Mouse (Mus musculus): ENCODE measurements around the gene Dagla. TPM values are rescaled to one million over a fixed set of nuclear protein-coding genes. Genes with fewer than 3 reads are reported as not detected.

The Dagla gene
- 7.8 and 8.9 TPM in 2 replicates for polyA plus RNA-seq (2014; fragmentation: Nextera tagmentation; extraction: Ambion mirVana)

GRCm38 (mm10) chr19:10304810-10305544, at the start of gene Dagla:
Gene Dagla, minus strand, starts transcription at chr19:10304877.
- no peaks in the 10 kb centered on the region for H3K27me3 ChIP-seq (ENCODE audit: control insufficient read depth, insufficient read depth, low read length)

GRCm38 (mm10) chr19:10352218-10352617, 47.5 kb upstream of the Dagla start:
- H3K9ac ChIP-seq (replicated peaks; ENCODE audit: low read depth, low read length): no peak overlapping the region
- no peaks in the 10 kb centered on the region for H3K4me1 ChIP-seq (ENCODE audit: control insufficient read depth, insufficient read depth, low read length)
- no peak overlapping the region for H3K27ac ChIP-seq (ENCODE audit: low read depth, low read length)
- no peaks in the 10 kb centered on the region for H3K9me3 ChIP-seq (ENCODE audit: control insufficient read depth, low read length)
- WGBS: 91% methylated on average over 7 of the region's 7 CpGs
- no peak for ATAC-seq (ENCODE audit: low read depth)
- no peak overlapping the region for H3K4me3 ChIP-seq (ENCODE audit: low read depth, low read length)
- H3K27me3 ChIP-seq (ENCODE audit: control insufficient read depth, insufficient read depth, low read length): no peaks in the 10 kb centered on the region
- H3K4me2 ChIP-seq (ENCODE audit: low read depth, low read length): no peak overlapping the region
- H3K36me3 ChIP-seq (ENCODE audit: control insufficient read depth, insufficient read depth, low read length): no peaks in the 10 kb centered on the region

More at GRCm38 (mm10) chr19:10304810-10305544, at the start of gene Dagla:
- H3K4me1 ChIP-seq (ENCODE audit: control insufficient read depth, insufficient read depth, low read length): peaks cover 7% of the 10 kb centered on the region; the same call in 1 of the 2 replicates
- H3K4me3 ChIP-seq (ENCODE audit: low read depth, low read length): peak within 1 kb of the TSS; percentile 84
- peak; percentile 93 for ATAC-seq (ENCODE audit: low read depth)
- H3K27ac ChIP-seq (ENCODE audit: low read depth, low read length): no peak within 1 kb of the TSS
- peak within 1 kb of the TSS; percentile 62 for H3K4me2 ChIP-seq (ENCODE audit: low read depth, low read length)
- no peaks in the 10 kb centered on the region for H3K9me3 ChIP-seq (ENCODE audit: control insufficient read depth, low read length)
- no peaks in the 10 kb centered on the region for H3K36me3 ChIP-seq (ENCODE audit: control insufficient read depth, insufficient read depth, low read length)
- H3K9ac ChIP-seq (replicated peaks; ENCODE audit: low read depth, low read length): peak within 1 kb of the TSS; percentile 93
- WGBS: 9% methylated on average over 55 of the region's 56 CpGs

GRCm38 (mm10) chr19:10347628-10348273, 43.1 kb upstream of the Dagla start:
- WGBS: 49% methylated on average over 5 of the region's 5 CpGs
- Histone ChIP-seq H3K4me1 (ENCODE audit: control insufficient read depth, insufficient read depth, low read length) (no peaks in the 10 kb centered on the region), H3K9me3 (ENCODE audit: control insufficient read depth, low read length) (no peaks in the 10 kb centered on the region), H3K9ac (replicated peaks; ENCODE audit: low read depth, low read length) (no peak overlapping the region), H3K36me3 (ENCODE audit: control insufficient read depth, insufficient read depth, low read length) (no peaks in the 10 kb centered on the region), H3K4me3 (ENCODE audit: low read depth, low read length) (no peak overlapping the region), H3K27me3 (ENCODE audit: control insufficient read depth, insufficient read depth, low read length) (no peaks in the 10 kb centered on the region), H3K4me2 (ENCODE audit: low read depth, low read length) (no peak overlapping the region), H3K27ac (ENCODE audit: low read depth, low read length) (no peak overlapping the region)
- no peak for ATAC-seq (ENCODE audit: low read depth)

- peak; percentile 28; the same call in 1 of the 2 replicates for ATAC-seq (ENCODE audit: low read depth)
- no peak overlapping the region for H3K9ac ChIP-seq (replicated peaks; ENCODE audit: low read depth, low read length)
- no peak overlapping the region for H3K4me2 ChIP-seq (ENCODE audit: low read depth, low read length)
- no peaks in the 10 kb centered on the region for H3K36me3 ChIP-seq (ENCODE audit: control insufficient read depth, insufficient read depth, low read length)
- H3K4me1 ChIP-seq (ENCODE audit: control insufficient read depth, insufficient read depth, low read length): 0 out of 2 replicates have a peak, but pooled peaks cover 4% of the 10 kb centered on the region
- H3K9me3 ChIP-seq (ENCODE audit: control insufficient read depth, low read length): no peaks in the 10 kb centered on the region
- WGBS: 37% methylated on average over 12 of the region's 12 CpGs
- H3K4me3 ChIP-seq (ENCODE audit: low read depth, low read length): no peak overlapping the region
- no peaks in the 10 kb centered on the region for H3K27me3 ChIP-seq (ENCODE audit: control insufficient read depth, insufficient read depth, low read length)
- H3K27ac ChIP-seq (ENCODE audit: low read depth, low read length): no peak overlapping the region
These were observed 41.0 kb upstream of the Dagla start for GRCm38 (mm10) chr19:10345696-10346095.

- Histone ChIP-seq H3K27ac (ENCODE audit: low read depth, low read length) (no peak overlapping the region), H3K4me1 (ENCODE audit: control insufficient read depth, insufficient read depth, low read length) (0 out of 2 replicates have a peak, but pooled peaks cover 4% of the 10 kb centered on the region), H3K9me3 (ENCODE audit: control insufficient read depth, low read length) (no peaks in the 10 kb centered on the region), H3K4me2 (ENCODE audit: low read depth, low read length) (no peak overlapping the region), H3K27me3 (ENCODE audit: control insufficient read depth, insufficient read depth, low read length) (no peaks in the 10 kb centered on the region), H3K9ac (replicated peaks; ENCODE audit: low read depth, low read length) (no peak overlapping the region), H3K36me3 (ENCODE audit: control insufficient read depth, insufficient read depth, low read length) (no peaks in the 10 kb centered on the region), H3K4me3 (ENCODE audit: low read depth, low read length) (no peak overlapping the region)
- WGBS: 85% methylated on average over 10 of the region's 10 CpGs
- ATAC-seq (ENCODE audit: low read depth): no peak
These were observed 39.2 kb upstream of the Dagla start for GRCm38 (mm10) chr19:10343866-10344265.

- H3K36me3 ChIP-seq (ENCODE audit: control insufficient read depth, insufficient read depth, low read length): no peaks in the 10 kb centered on the region
- H3K27me3 ChIP-seq (ENCODE audit: control insufficient read depth, insufficient read depth, low read length): no peaks in the 10 kb centered on the region
- peak overlapping the region; percentile 58 for H3K27ac ChIP-seq (ENCODE audit: low read depth, low read length)
- WGBS: 31% methylated on average over 12 of the region's 12 CpGs
- H3K9ac ChIP-seq (replicated peaks; ENCODE audit: low read depth, low read length): no peak overlapping the region
- no peak overlapping the region for H3K4me2 ChIP-seq (ENCODE audit: low read depth, low read length)
- ATAC-seq (ENCODE audit: low read depth): peak; percentile 50; the same call in 1 of the 2 replicates
- H3K4me3 ChIP-seq (ENCODE audit: low read depth, low read length): no peak overlapping the region
- H3K9me3 ChIP-seq (ENCODE audit: control insufficient read depth, low read length): no peaks in the 10 kb centered on the region
- 0 out of 2 replicates have a peak, but pooled peaks cover 4% of the 10 kb centered on the region for H3K4me1 ChIP-seq (ENCODE audit: control insufficient read depth, insufficient read depth, low read length)
These were observed 37.3 kb upstream of the Dagla start for GRCm38 (mm10) chr19:10341817-10342439.

GRCm38 (mm10) chr19:10341152-10341551, 36.5 kb upstream of the Dagla start:
- Histone ChIP-seq H3K4me1 (ENCODE audit: control insufficient read depth, insufficient read depth, low read length) (0 out of 2 replicates have a peak, but pooled peaks cover 4% of the 10 kb centered on the region), H3K9me3 (ENCODE audit: control insufficient read depth, low read length) (no peaks in the 10 kb centered on the region), H3K36me3 (ENCODE audit: control insufficient read depth, insufficient read depth, low read length) (no peaks in the 10 kb centered on the region), H3K27me3 (ENCODE audit: control insufficient read depth, insufficient read depth, low read length) (no peaks in the 10 kb centered on the region), H3K9ac (replicated peaks; ENCODE audit: low read depth, low read length) (no peak overlapping the region), H3K4me3 (ENCODE audit: low read depth, low read length) (no peak overlapping the region), H3K4me2 (ENCODE audit: low read depth, low read length) (no peak overlapping the region), H3K27ac (ENCODE audit: low read depth, low read length) (no peak overlapping the region; the same call in 1 of the 2 replicates)
- no peak for ATAC-seq (ENCODE audit: low read depth)
- 15% methylated on average over 11 of the region's 11 CpGs for WGBS

GRCm38 (mm10) chr19:10340661-10341060, 36.0 kb upstream of the Dagla start:
- Histone ChIP-seq H3K4me1 (ENCODE audit: control insufficient read depth, insufficient read depth, low read length) (0 out of 2 replicates have a peak, but pooled peaks cover 4% of the 10 kb centered on the region), H3K4me2 (ENCODE audit: low read depth, low read length) (no peak overlapping the region), H3K9ac (replicated peaks; ENCODE audit: low read depth, low read length) (no peak overlapping the region), H3K9me3 (ENCODE audit: control insufficient read depth, low read length) (no peaks in the 10 kb centered on the region), H3K36me3 (ENCODE audit: control insufficient read depth, insufficient read depth, low read length) (no peaks in the 10 kb centered on the region), H3K27ac (ENCODE audit: low read depth, low read length) (no peak overlapping the region), H3K27me3 (ENCODE audit: control insufficient read depth, insufficient read depth, low read length) (no peaks in the 10 kb centered on the region), H3K4me3 (ENCODE audit: low read depth, low read length) (no peak overlapping the region)
- 44% methylated on average over 5 of the region's 5 CpGs for WGBS
- ATAC-seq (ENCODE audit: low read depth): no peak
